Mouse (Mus musculus) embryonic facial prominence, embryonic 11.5 days (tissue): ENCODE data around the gene Nectin2. TPM values are rescaled to one million over a fixed set of nuclear protein-coding genes. Genes with fewer than 3 reads are reported as not detected.

Source experiments
- ATAC-seq: fragments of 200-750 bp; cut with Nextera tagmentation; replicated peaks from 2 replicates; pipeline ENCODE4 v1.8.0; 2017; ENCODE audit warnings: low read depth; ENCODE audit not compliant: insufficient number of reproducible peaks, low FRiP score, low TSS enrichment
- DNase-seq: peaks from one replicate; pipeline ENCODE4 v3.0.0-alpha.2; 2015; ENCODE audit warnings: low spot score
- H3K27ac ChIP-seq: fragments of 300-500 bp; sonication (generic); replicated peaks from 2 replicates; pipeline ENCODE4 v1.5.1; 2014; ENCODE audit warnings: mild to moderate bottlenecking, low read depth, low read length, control low read depth
- H3K27me3 ChIP-seq: fragments of 300-500 bp; sonication (generic); 2 replicates; pipeline ENCODE4 v1.6.1; 2014; ENCODE audit warnings: mild to moderate bottlenecking, low read length, moderate library complexity, mixed read lengths; ENCODE audit not compliant: control insufficient read depth, insufficient read depth
- H3K36me3 ChIP-seq: fragments of 300-500 bp; sonication (generic); replicated peaks from 2 replicates; pipeline ENCODE4 v1.6.1; 2014; ENCODE audit warnings: low read depth, mild to moderate bottlenecking, low read length, moderate library complexity, mixed read lengths; ENCODE audit not compliant: control insufficient read depth, insufficient read depth
- H3K4me1 ChIP-seq: fragments of 300-500 bp; sonication (generic); 2 replicates; pipeline ENCODE4 v1.6.1; 2014; ENCODE audit warnings: low read length, mixed read lengths; ENCODE audit not compliant: control insufficient read depth, insufficient read depth
- H3K4me2 ChIP-seq: fragments of 300-500 bp; sonication (generic); 2 replicates; pipeline ENCODE4 v1.6.1; 2014; ENCODE audit warnings: low read depth, mild to moderate bottlenecking, control low read depth, low read length, moderate library complexity
- H3K4me3 ChIP-seq: fragments of 300-500 bp; sonication (generic); 2 replicates; pipeline ENCODE4 v1.5.1; 2014; ENCODE audit warnings: low read depth, low read length, control low read depth
- H3K9ac ChIP-seq: fragments of 300-500 bp; sonication (generic); replicated peaks from 2 replicates; pipeline ENCODE4 v1.6.1; 2014; ENCODE audit warnings: mild to moderate bottlenecking, control low read depth, low read length
- H3K9me3 ChIP-seq: fragments of 300-500 bp; sonication (generic); replicated peaks from 2 replicates; pipeline ENCODE4 v1.6.1; 2016; ENCODE audit warnings: mild to moderate bottlenecking, low read length, inconsistent platforms, mixed read lengths; ENCODE audit not compliant: control insufficient read depth
- WGBS: fragments of 180-500 bp; shearing (Covaris S2); extraction: QIAGEN DNeasy Blood & Tissue Kit; methylation state at CpG from one replicate; pipeline ENCODE4 v1.1.7; 2014; 5-methylcytosine and 5-hydroxymethylcytosine counted together
- polyA plus RNA-seq: library from polyadenylated mRNA; unstranded; fragments of >200 nt; fragmentation: Nextera tagmentation; extraction: Ambion mirVana; gene quantifications from 2 replicates; pipeline ENCODE4 v1.2.1, GENCODE M21; 2014

Gene Nectin2
- polyA plus RNA-seq, 1 experiment from 2014 or later: 69.8 TPM

DNA sequence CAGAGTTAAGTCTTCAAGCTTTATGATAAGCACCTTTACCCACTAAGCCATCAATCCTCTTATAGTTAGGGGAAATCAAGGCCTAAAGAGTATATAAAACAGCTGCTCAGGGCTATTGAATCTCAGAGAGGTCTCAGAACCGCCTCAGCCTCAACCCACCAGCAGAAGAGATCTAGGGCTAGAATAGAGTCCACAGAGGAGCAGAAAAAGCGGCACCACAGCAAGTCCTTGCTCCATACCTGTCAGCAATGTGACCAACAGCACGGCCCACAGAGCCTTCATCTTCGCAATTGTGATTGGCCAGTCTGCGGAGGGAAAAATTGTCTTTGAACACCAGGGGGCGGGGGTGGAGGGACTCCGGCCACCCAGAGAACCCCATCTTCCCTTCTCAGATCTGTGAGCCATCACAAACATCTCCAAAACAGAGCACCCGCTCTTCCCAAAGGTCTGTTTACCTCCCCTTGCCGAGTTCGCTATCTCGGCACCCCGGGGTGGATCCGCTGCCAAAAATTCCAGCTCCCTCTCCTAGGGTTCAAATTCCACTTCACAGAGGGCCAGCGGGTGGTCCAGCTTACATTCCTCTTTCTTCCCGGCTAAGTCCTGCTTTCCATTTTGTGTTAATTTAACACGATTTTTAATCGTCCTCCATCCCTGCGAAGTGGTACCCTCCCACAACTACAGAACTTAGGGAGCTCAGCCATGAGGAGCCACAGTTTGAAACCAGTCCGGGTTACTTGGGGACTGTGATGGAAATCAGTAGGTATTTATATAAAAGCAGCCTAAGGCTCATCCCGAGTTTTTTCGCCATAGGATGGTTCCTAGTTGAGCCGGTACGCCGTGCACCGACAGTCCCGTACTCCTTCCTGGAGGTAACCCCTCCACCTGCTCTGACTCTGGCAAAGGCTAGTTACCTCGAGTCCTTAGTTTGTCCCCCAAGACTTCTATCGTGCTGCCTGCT lies 52.1 kb downstream of the Nectin2 start:
- Histone ChIP-seq H3K9ac (peak overlapping the region; percentile 59), H3K27ac (no peak overlapping the region; the same call in 1 of the 2 replicates), H3K4me2 (peak overlapping the region; percentile 70), H3K4me3 (peak overlapping the region; percentile 35), H3K36me3 (peaks cover 4% of the 10 kb centered on the region), H3K27me3 (no peaks in the 10 kb centered on the region), H3K9me3 (no peaks in the 10 kb centered on the region), H3K4me1 (peaks cover 5% of the 10 kb centered on the region; the same call in 1 of the 2 replicates)
- DNase-seq (peak; percentile 76), ATAC-seq (no peak)
- 3% methylated on average over 28 of the region's 28 CpGs for WGBS

DNA sequence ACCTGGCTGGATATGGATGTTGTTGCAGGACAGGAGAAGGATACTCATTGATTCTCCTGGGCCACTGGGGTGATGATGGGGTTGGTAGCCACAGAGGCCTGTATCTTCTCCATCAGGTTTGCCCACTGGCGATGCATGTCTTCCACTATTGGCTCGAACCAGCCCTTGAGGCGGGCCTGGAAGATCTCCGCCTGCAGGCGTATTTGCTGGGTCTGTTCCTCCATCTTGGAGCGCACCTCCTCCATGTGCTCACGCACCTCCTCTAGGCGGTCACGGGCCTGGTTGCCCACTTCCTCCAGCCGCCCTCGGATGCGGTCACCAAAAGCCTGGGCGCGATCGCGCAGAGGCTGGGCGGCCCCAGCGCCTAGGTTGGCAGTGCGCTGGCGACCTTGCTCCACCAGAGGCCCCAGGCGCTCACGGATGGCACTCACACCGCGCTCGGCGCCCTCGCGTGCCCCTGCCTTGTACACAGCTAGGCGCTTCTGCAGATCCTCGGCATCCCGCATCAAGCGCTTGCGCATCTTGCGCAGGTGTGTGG lies 53.9 kb downstream of the Nectin2 start:
- peaks cover 4% of the 10 kb centered on the region for H3K36me3 ChIP-seq
- no peak overlapping the region for H3K9ac ChIP-seq
- no peaks in the 10 kb centered on the region for H3K27me3 ChIP-seq
- H3K27ac ChIP-seq: no peak overlapping the region
- H3K4me1 ChIP-seq: peaks cover 5% of the 10 kb centered on the region; the same call in 1 of the 2 replicates
- H3K4me3 ChIP-seq: no peak overlapping the region
- ATAC-seq (no peak), DNase-seq (no peak)
- H3K4me2 ChIP-seq: no peak overlapping the region; the same call in 1 of the 2 replicates
- 92% methylated on average over 34 of the region's 34 CpGs for WGBS
- H3K9me3 ChIP-seq: no peaks in the 10 kb centered on the region

DNA sequence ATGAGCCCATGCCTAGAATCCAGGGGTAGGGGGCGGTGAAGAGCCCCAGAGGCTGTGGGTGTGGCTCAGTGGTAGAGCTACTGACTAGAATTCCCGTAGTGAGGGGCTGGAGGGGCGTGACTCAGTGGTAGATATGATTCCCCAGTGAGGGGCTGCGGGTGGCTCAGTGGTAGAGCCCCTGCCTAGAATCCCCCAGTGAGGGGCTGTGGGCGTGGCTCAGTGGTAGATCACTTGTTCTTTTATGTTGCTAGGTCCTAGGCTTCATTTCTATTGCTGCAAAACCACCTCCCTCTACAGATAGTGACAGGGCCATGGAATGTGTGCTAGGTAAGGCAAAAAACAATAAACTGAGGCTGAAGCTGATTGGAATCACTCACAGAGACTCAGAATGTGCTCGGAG lies 54.4 kb downstream of the Nectin2 start:
- Histone ChIP-seq H3K36me3 (peaks cover 4% of the 10 kb centered on the region), H3K4me2 (no peak overlapping the region), H3K27ac (no peak overlapping the region), H3K27me3 (no peaks in the 10 kb centered on the region), H3K4me3 (no peak overlapping the region), H3K4me1 (peaks cover 4% of the 10 kb centered on the region; the same call in 1 of the 2 replicates), H3K9me3 (no peaks in the 10 kb centered on the region), H3K9ac (no peak overlapping the region)
- DNase-seq (no peak), ATAC-seq (no peak)
- 86% methylated on average over 6 of the region's 6 CpGs for WGBS

DNA sequence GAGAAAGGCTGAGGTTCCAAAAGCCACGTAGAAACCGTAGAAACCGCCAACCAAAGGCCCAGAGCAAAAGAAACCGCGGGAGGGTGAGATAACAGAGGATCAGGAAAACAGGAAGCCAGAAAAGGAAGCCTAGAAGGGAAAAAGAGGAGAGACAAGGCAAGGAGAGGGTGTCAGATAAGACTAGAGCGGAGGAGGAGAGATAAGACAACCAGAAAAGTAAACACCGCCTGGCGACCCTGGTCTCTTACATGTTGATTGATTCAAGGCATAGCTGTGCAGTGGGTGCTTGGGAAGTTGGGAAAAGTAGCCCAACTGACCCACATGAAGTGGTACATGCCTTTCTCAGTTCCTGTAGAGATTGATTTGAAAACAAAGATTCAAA lies 55.1 kb downstream of the Nectin2 start:
- DNase-seq: no peak
- Histone ChIP-seq H3K27ac (no peak overlapping the region), H3K27me3 (no peaks in the 10 kb centered on the region), H3K9me3 (no peaks in the 10 kb centered on the region), H3K4me1 (peaks cover 2% of the 10 kb centered on the region; the same call in 1 of the 2 replicates), H3K9ac (no peak overlapping the region), H3K4me2 (no peak overlapping the region), H3K36me3 (peaks cover 4% of the 10 kb centered on the region), H3K4me3 (no peak overlapping the region)
- ATAC-seq: no peak
- 50% methylated on average over 8 of the region's 8 CpGs for WGBS

DNA sequence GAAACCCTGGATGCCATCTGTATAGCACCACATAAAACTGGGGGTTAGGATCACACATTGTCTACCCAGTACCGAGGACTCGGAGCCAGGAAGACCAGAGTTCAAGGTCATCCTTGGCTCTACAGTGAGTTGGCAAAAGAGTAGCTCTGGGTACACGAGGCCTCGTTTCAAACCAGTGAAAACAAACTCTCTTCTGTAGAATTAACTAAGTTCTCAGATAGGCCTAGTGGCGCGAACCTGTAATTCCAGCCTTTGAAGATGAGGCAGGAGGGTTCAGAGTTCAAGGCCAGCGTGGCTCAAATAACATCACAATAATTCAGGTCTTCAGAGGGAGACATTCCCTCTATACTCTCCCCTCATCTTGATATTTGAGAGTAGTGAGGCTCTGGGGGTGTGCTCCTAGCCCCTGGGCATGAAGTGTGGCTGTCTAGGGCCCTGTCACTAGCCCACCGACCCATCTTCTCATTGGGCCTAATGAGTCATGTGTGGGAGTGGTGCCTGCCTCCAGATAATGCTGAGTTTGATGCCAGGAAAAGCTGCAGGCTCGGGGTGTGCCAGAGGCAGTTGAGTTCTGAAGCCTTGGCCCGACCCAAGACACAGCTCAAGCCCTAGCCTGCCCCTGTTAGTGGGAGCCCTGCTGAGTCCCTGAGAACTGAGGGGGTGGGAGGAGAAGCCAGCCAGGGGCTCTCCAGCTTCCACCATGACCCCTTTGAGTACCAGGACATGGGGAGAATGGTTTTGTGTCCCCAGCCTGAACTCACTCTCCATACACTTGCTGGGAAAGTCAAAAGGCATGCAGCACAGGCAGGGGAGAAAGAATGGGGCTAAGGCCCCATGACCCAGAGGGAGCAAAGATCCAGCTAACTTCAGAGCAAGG lies 55.7 kb downstream of the Nectin2 start:
- ATAC-seq (no peak), DNase-seq (no peak)
- H3K4me2 ChIP-seq: no peak overlapping the region
- no peaks in the 10 kb centered on the region for H3K9me3 ChIP-seq
- 79% methylated on average over 10 of the region's 10 CpGs for WGBS
- no peaks in the 10 kb centered on the region for H3K27me3 ChIP-seq
- no peak overlapping the region for H3K4me3 ChIP-seq
- H3K9ac ChIP-seq: no peak overlapping the region
- H3K4me1 ChIP-seq: peaks cover 2% of the 10 kb centered on the region; the same call in 1 of the 2 replicates
- H3K27ac ChIP-seq: no peak overlapping the region
- peaks cover 4% of the 10 kb centered on the region for H3K36me3 ChIP-seq

DNA sequence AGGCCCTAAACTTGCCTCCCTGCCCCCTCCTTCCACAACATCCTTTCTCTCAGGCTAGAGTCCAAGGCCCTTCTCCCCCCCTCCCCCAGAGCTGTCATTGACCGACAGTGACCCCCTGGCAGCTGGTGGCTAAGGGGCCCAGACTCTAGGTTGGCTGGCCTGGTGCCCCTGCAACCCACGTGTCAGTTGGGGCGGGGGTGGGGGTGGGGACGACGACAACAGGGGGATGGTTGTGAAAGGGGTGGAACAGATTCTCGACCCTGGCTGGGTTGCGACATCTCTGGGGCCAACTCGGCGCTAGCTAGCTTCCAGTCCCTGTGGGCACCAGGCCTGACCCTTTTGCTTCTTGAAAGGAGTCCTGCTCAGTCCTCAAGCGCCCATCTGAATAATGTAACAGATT lies 56.9 kb downstream of the Nectin2 start:
- Histone ChIP-seq H3K27me3 (no peaks in the 10 kb centered on the region), H3K36me3 (peaks cover 4% of the 10 kb centered on the region), H3K27ac (no peak overlapping the region), H3K4me1 (no peaks in the 10 kb centered on the region; the same call in 1 of the 2 replicates), H3K9ac (no peak overlapping the region; the same call in 1 of the 2 replicates), H3K4me3 (no peak overlapping the region), H3K9me3 (no peaks in the 10 kb centered on the region), H3K4me2 (no peak overlapping the region)
- WGBS: 22% methylated on average over 10 of the region's 10 CpGs
- DNase-seq: no peak
- ATAC-seq: no peak

DNA sequence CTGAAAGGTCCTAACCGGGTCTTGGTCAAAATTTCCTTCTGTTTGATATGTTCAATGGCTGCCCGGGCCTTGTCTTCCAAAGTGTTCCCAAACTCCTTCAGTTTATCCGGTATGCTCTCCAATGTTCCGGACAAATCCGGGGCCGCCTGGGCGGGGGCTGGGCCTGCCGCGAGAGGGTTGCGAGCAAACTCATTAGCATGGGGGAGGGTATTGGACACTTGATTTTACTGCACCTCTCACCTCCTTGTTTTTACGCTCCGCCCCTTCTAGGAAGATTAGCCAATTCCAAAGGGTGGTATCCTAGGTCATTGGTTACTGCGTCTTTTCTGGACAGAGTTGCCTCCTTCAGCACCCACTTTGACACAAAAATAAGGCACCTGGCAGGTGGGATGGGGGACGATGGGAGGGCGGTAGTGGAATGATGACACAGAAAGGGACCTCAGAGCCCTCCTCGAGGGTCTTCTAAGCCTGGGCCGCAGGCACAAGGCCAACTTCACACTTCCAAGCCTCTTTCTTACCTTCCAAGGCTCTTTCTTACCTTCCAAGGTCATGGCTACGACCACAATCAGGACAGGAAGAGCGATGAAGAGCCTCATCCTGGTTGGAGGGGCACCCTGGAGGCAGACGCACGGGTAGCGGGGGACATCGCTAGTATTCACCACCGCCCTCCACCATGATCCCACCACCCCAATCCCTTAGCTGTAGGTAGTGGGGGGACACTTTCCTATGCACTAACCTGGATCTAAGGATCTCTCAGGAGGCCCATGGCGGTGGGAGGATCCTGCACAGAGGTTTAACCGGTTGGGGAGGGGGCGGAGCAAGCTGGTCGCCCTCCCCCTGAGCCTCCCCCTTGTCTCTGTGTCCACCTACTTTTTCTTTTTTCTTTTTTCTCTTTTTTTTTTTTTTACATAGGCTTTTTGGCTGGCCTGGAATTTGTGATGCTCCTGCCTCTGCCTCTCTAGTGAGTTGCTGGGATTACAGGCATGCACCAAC lies 58.1 kb downstream of the Nectin2 start, which contains the start of gene Apoc1:
Gene Apoc1, minus strand, starts transcription at position 788 of the 993 bp plus-strand sequence.
- ATAC-seq: no peak
- Histone ChIP-seq H3K4me2 (no peak within 1 kb of the TSS), H3K27me3 (no peaks in the 10 kb centered on the region), H3K9ac (peak within 1 kb of the TSS; percentile 9; the same call in 1 of the 2 replicates), H3K4me1 (no peaks in the 10 kb centered on the region; the same call in 1 of the 2 replicates), H3K9me3 (no peaks in the 10 kb centered on the region), H3K4me3 (no peak within 1 kb of the TSS), H3K36me3 (peaks cover 4% of the 10 kb centered on the region), H3K27ac (no peak within 1 kb of the TSS)
- no peak for DNase-seq
- WGBS: 50% methylated on average over 28 of the region's 28 CpGs
